Mouse (Mus musculus): ENCODE results near the gene Per1. TPM values are rescaled to one million over a fixed set of nuclear protein-coding genes. Genes with fewer than 3 reads are reported as not detected.

Gene Per1
- total RNA-seq, 2 experiments from 2014 or later, result 78.2 to 92.8 TPM

DNA sequence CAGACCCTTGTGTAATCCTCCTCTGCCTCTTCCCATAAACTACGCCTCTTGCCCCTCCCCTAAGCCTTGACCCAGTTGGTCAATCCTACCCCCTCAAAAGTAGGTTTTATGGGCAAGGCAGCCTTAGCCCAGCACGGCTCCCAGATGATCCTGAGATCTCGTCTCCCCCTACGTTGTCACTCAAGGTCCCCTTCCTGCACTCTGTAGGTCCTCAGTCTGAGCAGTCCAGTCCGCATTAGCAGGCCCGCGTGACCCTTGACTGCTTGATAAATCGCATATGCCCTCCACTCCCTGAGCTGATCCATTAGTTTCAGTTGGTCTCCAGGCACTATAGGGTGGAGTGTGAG is 39.6 kb downstream of the Per1 start:
- DNase-seq, result no peak

GRCm38 (mm10) chr11:69135361-69135760 is 40.3 kb downstream of the Per1 start:
- no peak for DNase-seq

GRCm38 (mm10) chr11:69147546-69147945 is 52.5 kb downstream of the Per1 start:
- peak in 1 of 2 experiments; percentile 46 for DNase-seq

DNA sequence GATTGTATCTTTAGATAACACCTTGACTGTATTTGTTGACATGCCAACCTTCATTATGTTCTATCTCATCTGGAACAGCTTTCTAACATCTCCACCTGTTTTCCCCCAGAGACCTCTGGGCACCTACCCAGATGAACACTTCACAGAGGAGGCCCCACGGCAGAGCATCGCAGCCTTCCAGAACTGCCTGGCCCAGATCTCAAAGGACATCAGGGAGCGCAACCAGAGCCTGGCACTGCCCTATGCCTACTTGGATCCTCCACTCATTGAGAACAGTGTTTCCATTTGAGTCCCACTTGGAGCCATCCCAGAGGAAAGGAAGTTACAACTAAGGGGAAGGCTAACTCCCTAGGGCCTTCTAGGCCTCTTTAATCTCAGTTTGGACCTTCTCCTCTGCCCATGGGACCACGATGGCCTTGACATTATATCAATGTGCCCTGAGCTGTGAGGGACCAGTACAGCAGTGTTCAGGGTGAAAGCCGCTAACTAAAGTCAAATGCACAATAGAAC is 53.5 kb downstream of the Per1 start:
- DNase-seq, result no peak

GRCm38 (mm10) chr11:69149728-69150127 is 54.7 kb downstream of the Per1 start:
- no peak for DNase-seq

DNA sequence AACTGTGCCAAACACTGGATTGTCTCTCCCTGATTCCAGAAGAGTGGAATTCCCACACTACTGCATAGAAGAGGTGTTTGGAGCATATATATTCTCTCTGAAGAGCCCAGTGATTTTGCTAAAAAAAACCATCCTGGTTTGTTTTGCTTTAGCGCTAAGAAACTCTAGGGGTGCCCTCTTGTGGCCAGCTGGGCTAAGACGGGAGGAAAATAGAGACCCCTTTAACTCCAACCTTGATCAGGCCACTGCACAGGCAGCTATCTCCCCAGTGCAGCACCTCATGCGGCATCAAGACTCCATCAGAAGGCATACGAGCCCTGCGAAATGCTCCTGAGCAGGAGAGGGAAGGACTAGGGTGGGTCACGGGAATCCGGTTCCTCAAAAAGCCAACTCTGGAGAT is 55.4 kb downstream of the Per1 start:
- peak; percentile 54 to 67 for DNase-seq

- DNase-seq, result no peak
Observed at GRCm38 (mm10) chr11:69151004-69151403, 56.0 kb downstream of the Per1 start.

DNA sequence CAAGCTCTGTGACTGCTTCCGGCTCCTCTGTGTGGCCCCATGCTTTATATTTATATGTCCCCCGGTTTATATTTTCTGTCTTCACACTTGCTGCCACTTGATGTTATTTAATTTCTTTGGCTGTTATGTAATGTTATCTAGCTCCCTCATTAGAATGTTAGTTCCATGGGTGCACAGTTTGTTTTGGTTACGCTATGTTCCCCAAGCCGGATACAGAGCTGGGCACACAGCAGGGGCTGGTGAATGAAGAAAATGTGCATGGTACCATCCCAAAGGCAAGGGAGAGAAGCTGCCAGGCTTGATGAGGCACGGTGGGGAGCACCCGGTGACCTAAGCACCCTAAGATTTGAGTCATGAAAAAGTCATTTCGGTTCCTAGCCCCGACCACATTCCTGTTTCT is 58.8 kb downstream of the Per1 start:
- peak; percentile 43 to 51 for DNase-seq

- DNase-seq, result no peak
Observed at GRCm38 (mm10) chr11:69155351-69155750, 60.3 kb downstream of the Per1 start.

DNA sequence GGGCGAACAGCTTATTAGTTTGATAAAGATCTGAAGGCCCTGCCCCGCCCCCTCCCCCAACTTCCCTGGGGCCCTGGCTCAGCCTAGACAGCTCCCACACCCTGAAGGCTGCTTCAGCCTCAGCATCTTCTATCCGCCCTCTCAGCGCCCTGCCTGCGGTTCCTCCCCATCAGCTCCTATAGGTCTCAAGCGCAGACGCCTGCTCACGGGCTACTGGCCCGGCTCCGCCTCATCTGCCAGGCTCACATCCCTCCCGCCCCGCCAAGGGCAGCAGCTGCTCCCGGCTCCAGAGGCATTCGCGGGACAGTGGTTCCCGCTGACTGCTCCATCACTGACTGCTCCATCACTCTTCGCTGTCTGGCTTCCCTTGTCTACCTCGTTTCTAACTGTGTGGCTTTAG is 61.8 kb downstream of the Per1 start, which contains the start of gene Alox12b:
TSS of gene Alox12b (plus strand) at position 190 of the 400 bp plus-strand sequence.
- DNase-seq, result no peak

Other genes with a start within 250 kb of the Per1 start
- gene Ndel1, start 223.4 kb upstream of the Per1 start, total RNA-seq (2021), result 10 to 100 TPM; 90.5 to 93.2 TPM
- gene Rnf222, start 206.7 kb upstream of the Per1 start, total RNA-seq (2021), result not detected
- 100 to 1,000 TPM; 738 to 741 TPM for gene Rpl26, start 193.6 kb upstream of the Per1 start, total RNA-seq (2021)
- gene Odf4, start 168.1 kb upstream of the Per1 start, total RNA-seq (2021), result not detected
- gene Arhgef15, start 137.7 kb upstream of the Per1 start, total RNA-seq (2021), result 10 to 100 TPM in 1 of 2 experiments, 1 to 10 TPM in 1; 7.4 to 10.5 TPM
- 1 to 10 TPM; 5.3 to 5.6 TPM for gene Slc25a35, start 127.1 kb upstream of the Per1 start, total RNA-seq (2021)
- 10 to 100 TPM; 17.6 to 19.7 TPM for gene Rangrf, start 120.0 kb upstream of the Per1 start, total RNA-seq (2021)
- 10 to 100 TPM; 22.8 to 28.9 TPM for gene Pfas, start 86.8 kb upstream of the Per1 start, total RNA-seq (2021)
- gene Ctc1, start 79.3 kb upstream of the Per1 start, total RNA-seq (2021), result 10 to 100 TPM; 31.8 to 32.3 TPM
- gene Aurkb, start 49.6 kb upstream of the Per1 start, total RNA-seq (2021), result 1 to 10 TPM; 1.0 to 1.1 TPM
- gene Borcs6, start 35.5 kb upstream of the Per1 start, total RNA-seq (2021), result 10 to 100 TPM; 27.8 to 30.4 TPM
- gene Tmem107, start 24.4 kb upstream of the Per1 start, total RNA-seq (2021), result 10 to 100 TPM; 20.8 to 24.0 TPM
- gene Vamp2, start 6.7 kb upstream of the Per1 start, total RNA-seq (2021), result 100 to 1,000 TPM; 962 to 984 TPM
- 1 to 10 TPM in 1 of 2 experiments, under 1 TPM in 1; 0.68 to 1.1 TPM for gene Hes7, start 25.2 kb downstream of the Per1 start, total RNA-seq (2021)
- gene 9130213A22Rik, start 27.4 kb downstream of the Per1 start, total RNA-seq (2021), result 1 to 10 TPM in 1 of 2 experiments, under 1 TPM in 1; 0.96 to 1.2 TPM
- gene Aloxe3, start 30.7 kb downstream of the Per1 start, total RNA-seq (2021), result 1 to 10 TPM; 6.6 to 6.9 TPM
- gene Alox12b, start 61.8 kb downstream of the Per1 start, total RNA-seq (2021), result 1 to 10 TPM; 5.8 to 7.4 TPM
- gene Alox8, start 102.6 kb downstream of the Per1 start, total RNA-seq (2021), result 1 to 10 TPM; 5.8 to 7.2 TPM
- gene Gucy2e, start 141.8 kb downstream of the Per1 start, total RNA-seq (2021), result 1 to 10 TPM; 1.9 TPM
- 10 to 100 TPM; 15.1 to 15.2 TPM for gene Cntrob, start 228.6 kb downstream of the Per1 start, total RNA-seq (2021)
- 10 to 100 TPM; 66.5 to 66.6 TPM for gene Trappc1, start 228.8 kb downstream of the Per1 start, total RNA-seq (2021)
- gene Kcnab3, start 231.0 kb downstream of the Per1 start, total RNA-seq (2021), result 10 to 100 TPM; 21.4 to 21.8 TPM
- 100 to 1,000 TPM; 111 to 119 TPM for gene Rnf227, start 245.2 kb downstream of the Per1 start, total RNA-seq (2021)

Measured in layer of hippocampus, postnatal 36 days (tissue).